Mouse (Mus musculus) neutrophil, adult 65 days (primary cell): Measurements from ENCODE around the gene Nadsyn1. TPM values are rescaled to one million over a fixed set of nuclear protein-coding genes. Genes with fewer than 3 reads are reported as not detected.

Source experiments
- total RNA-seq: library from RNA; stranded (reverse); gene quantifications from 2 replicates; pipeline ENCODE4 v1.2.4, GENCODE M21; 2023

Gene Nadsyn1
- total RNA-seq, result 4.2 and 5.2 TPM in 2 replicates

GRCm38 (mm10) chr7:143822375-143823265, at the start of gene Nadsyn1, which contains the start of gene Dhcr7:
TSS of gene Nadsyn1 (minus strand) at chr7:143822849.
TSS of gene Dhcr7 (plus strand) at chr7:143823145.

GRCm38 (mm10) chr7:143866538-143866937, 43.9 kb upstream of the Nadsyn1 start, which contains the start of gene Gm498:
TSS of gene Gm498 (plus strand) at chr7:143866838.

GRCm38 (mm10) chr7:143783996-143784829, 38.4 kb downstream of the Nadsyn1 start, which contains the start of gene Mrgpre:
TSS of gene Mrgpre (minus strand) at chr7:143784500.

GRCm38 (mm10) chr7:143766893-143767292, 55.8 kb downstream of the Nadsyn1 start, which contains the start of gene Mrgprg:
TSS of gene Mrgprg (minus strand) at chr7:143766993.

GRCm38 (mm10) chr7:143756125-143757026, 66.3 kb downstream of the Nadsyn1 start, which contains the start of gene Osbpl5:
TSS of gene Osbpl5 (minus strand) at chr7:143756985.

Other genes with a start within 250 kb of the Nadsyn1 start
- 39.7 and 42.9 TPM in 2 replicates for gene Cars, start 222.8 kb downstream of the Nadsyn1 start, total RNA-seq
- 7.9 and 10.2 TPM in 2 replicates for gene Tnfrsf26, start 194.1 kb downstream of the Nadsyn1 start, total RNA-seq
- 1.0 and 1.4 TPM in 2 replicates for gene Tnfrsf22, start 173.2 kb downstream of the Nadsyn1 start, total RNA-seq
- 10.8 and 12.3 TPM in 2 replicates for gene Tnfrsf23, start 137.0 kb downstream of the Nadsyn1 start, total RNA-seq
- 0.86 and 1.4 TPM in 2 replicates for gene Osbpl5, start 65.9 kb downstream of the Nadsyn1 start, total RNA-seq
- gene Mrgprg, start 55.9 kb downstream of the Nadsyn1 start, total RNA-seq, result not detected in 2 replicates
- gene Mrgpre, start 38.3 kb downstream of the Nadsyn1 start, total RNA-seq, result 0.20 TPM in 1 of 2 replicates, not detected in the other
- 3.9 and 5.4 TPM in 2 replicates for gene Dhcr7, start 296 bp upstream of the Nadsyn1 start, total RNA-seq
- gene Gm498, start 44.0 kb upstream of the Nadsyn1 start, total RNA-seq, result not detected in 2 replicates
- gene Shank2, start 179.1 kb upstream of the Nadsyn1 start, total RNA-seq, result 0.16 TPM in 1 of 2 replicates, not detected in the other